Mouse (Mus musculus) forebrain, embryonic 11.5 days (tissue): ENCODE measurements around the gene Grik3. TPM values are rescaled to one million over a fixed set of nuclear protein-coding genes. Genes with fewer than 3 reads are reported as not detected.

Source experiments
- ATAC-seq: fragments of 200-750 bp; cut with Nextera tagmentation; replicated peaks from 2 replicates; pipeline ENCODE4 v1.8.0; 2017; ENCODE audit warnings: moderate TSS enrichment; ENCODE audit not compliant: low FRiP score
- DNase-seq: peaks from one replicate; pipeline ENCODE4 v3.0.0-alpha.2; 2017; ENCODE audit warnings: low spot score
- H3K27ac ChIP-seq: fragments of 300-500 bp; sonication (generic); 2 replicates; pipeline ENCODE4 v1.5.1; 2014; ENCODE audit warnings: low read depth, low read length
- H3K27me3 ChIP-seq: fragments of 300-500 bp; sonication (generic); 2 replicates; pipeline ENCODE4 v1.6.1; 2014; ENCODE audit warnings: mild to moderate bottlenecking, low read length, mixed read lengths; ENCODE audit not compliant: control insufficient read depth, insufficient read depth
- H3K36me3 ChIP-seq: fragments of 300-500 bp; sonication (generic); 2 replicates; pipeline ENCODE4 v1.6.1; 2014; ENCODE audit warnings: mild to moderate bottlenecking, low read length, moderate library complexity, mixed read lengths; ENCODE audit not compliant: control insufficient read depth, insufficient read depth
- H3K4me1 ChIP-seq: fragments of 300-500 bp; sonication (generic); replicated peaks from 2 replicates; pipeline ENCODE4 v1.6.1; 2014; ENCODE audit warnings: low read length, mixed read lengths; ENCODE audit not compliant: control insufficient read depth, insufficient read depth
- H3K4me2 ChIP-seq: fragments of 300-500 bp; sonication (generic); 2 replicates; pipeline ENCODE4 v1.6.1; 2014; ENCODE audit warnings: low read depth, mild to moderate bottlenecking, low read length, moderate library complexity, mixed read lengths; ENCODE audit not compliant: severe bottlenecking
- H3K4me3 ChIP-seq: fragments of 300-500 bp; sonication (generic); 2 replicates; pipeline ENCODE4 v1.5.1; 2014; ENCODE audit warnings: low read depth, low read length
- H3K9ac ChIP-seq: fragments of 300-500 bp; sonication (generic); 2 replicates; pipeline ENCODE4 v1.6.1; 2014; ENCODE audit warnings: low read length
- H3K9me3 ChIP-seq: fragments of 300-500 bp; sonication (generic); 2 replicates; pipeline ENCODE4 v1.6.1; 2016; ENCODE audit warnings: low read length, mixed read lengths; ENCODE audit not compliant: control insufficient read depth
- WGBS: fragments of 180-500 bp; shearing (Covaris S2); extraction: QIAGEN DNeasy Blood & Tissue Kit; methylation state at CpG from one replicate; pipeline ENCODE4 v1.1.7; 2014; 5-methylcytosine and 5-hydroxymethylcytosine counted together
- polyA plus RNA-seq: library from polyadenylated mRNA; unstranded; fragments of >200 nt; fragmentation: Nextera tagmentation; extraction: Ambion mirVana; gene quantifications from 2 replicates; pipeline ENCODE4 v1.2.1, GENCODE M21; 2014

The Grik3 gene
- polyA plus RNA-seq, 1 experiment from 2014 or later = 2.0 TPM

DNA sequence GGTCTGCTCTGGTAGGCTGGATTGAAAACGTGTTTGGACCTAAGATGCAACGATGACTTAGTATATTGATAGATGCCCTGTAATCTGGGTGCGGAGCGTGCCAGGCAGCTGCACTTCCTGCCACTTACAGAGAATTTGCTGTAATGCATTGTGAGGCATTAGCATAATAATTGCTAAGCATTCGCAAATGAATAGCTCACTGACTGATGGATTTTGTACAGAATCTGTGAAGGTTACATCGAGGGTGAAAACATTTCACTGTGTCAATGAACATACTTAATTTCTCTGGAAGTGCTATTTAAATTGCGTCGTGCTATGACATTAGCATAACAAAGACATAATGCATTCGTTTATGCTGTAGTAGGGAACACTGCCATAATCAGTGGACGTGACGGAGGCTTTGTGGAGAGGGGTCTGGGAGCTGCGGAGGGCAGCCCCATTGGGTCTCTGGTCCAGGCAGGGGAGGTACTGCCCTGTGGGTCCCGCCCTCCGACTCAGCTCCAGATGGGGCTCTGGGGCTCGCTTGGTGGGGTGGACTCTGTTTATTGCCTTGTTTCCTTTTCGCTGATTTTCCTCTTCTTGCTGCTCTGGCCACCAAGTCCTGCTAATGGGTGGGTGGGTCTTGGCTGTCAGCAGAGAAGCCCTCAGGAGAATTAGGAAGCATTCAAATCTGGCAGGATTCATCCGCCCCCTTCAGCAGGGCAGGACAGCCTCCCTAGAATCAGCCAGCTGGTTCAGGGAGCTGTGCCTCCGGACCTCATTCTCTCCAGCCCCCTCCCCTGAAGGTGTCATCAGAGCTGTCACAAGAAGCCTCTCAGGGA is 54.7 kb downstream of the Grik3 start:
- Histone ChIP-seq H3K27ac (peak overlapping the region; percentile 41; the same call in 1 of the 2 replicates), H3K4me2 (peak overlapping the region; percentile 29), H3K27me3 (peaks cover 4% of the 10 kb centered on the region), H3K36me3 (no peaks in the 10 kb centered on the region), H3K9me3 (no peaks in the 10 kb centered on the region), H3K9ac (no peak overlapping the region), H3K4me3 (no peak overlapping the region), H3K4me1 (peaks cover 16% of the 10 kb centered on the region; the same call in 1 of the 2 replicates)
- DNase-seq = peak; percentile 80
- WGBS = 16% methylated on average over 18 of the region's 18 CpGs
- ATAC-seq = peak; percentile 93

DNA sequence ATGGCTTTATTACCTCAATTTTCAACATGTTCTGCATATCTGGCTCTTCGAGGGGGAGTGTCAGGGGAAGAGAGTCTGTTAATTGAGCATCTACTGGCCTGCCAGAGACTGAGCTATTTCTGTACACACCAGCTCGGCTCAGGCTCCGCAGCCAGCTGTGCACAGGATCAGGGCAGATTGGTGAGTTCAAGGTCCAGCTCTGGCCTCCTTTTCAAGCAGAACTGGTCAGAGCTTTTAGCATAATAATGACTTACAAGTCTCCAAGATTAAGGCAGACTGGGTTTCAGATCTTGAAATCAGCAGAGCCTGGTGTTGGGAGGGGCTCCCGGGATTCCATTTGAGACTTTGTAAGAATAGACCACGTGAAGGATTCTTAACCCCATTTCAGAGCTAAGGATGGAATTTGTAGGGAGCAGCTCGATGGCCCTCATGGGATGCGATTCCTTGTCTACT is 55.3 kb downstream of the Grik3 start:
- H3K4me3 ChIP-seq = no peak overlapping the region
- peaks cover 4% of the 10 kb centered on the region; the same call in 1 of the 2 replicates for H3K27me3 ChIP-seq
- H3K36me3 ChIP-seq = no peaks in the 10 kb centered on the region
- H3K9ac ChIP-seq = no peak overlapping the region
- DNase-seq = no peak
- 50% methylated on average over 7 of the region's 7 CpGs for WGBS
- peak overlapping the region; percentile 29 for H3K4me2 ChIP-seq
- peaks cover 16% of the 10 kb centered on the region; the same call in 1 of the 2 replicates for H3K4me1 ChIP-seq
- peak overlapping the region; percentile 41 for H3K27ac ChIP-seq
- H3K9me3 ChIP-seq = no peaks in the 10 kb centered on the region
- peak; percentile 53 for ATAC-seq

DNA sequence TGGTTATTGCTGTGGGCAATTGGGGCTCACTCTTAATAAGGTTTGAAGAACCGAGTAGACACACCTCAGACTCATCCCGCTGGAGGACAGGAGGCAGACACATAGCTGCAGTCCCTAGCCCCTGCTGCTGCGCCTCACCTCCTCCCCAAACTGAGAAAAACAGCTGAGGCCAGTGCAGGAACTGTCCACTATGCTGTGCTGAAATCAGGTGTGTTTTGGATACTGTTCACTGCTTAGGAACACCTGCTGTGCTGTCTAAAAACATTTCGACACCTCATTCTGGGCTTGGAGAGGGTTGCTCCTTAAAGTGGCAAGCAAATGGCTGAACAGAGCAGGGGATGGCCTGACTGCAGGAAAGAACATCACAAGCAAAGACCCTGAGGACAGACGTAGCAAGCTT is 57.7 kb downstream of the Grik3 start:
- Histone ChIP-seq H3K9ac (no peak overlapping the region), H3K36me3 (no peaks in the 10 kb centered on the region), H3K4me3 (no peak overlapping the region), H3K4me2 (no peak overlapping the region), H3K27ac (no peak overlapping the region), H3K9me3 (no peaks in the 10 kb centered on the region), H3K4me1 (peaks cover 16% of the 10 kb centered on the region; the same call in 1 of the 2 replicates), H3K27me3 (0 out of 2 replicates have a peak, but pooled peaks cover 2% of the 10 kb centered on the region)
- DNase-seq (no peak), ATAC-seq (no peak)
- WGBS = 65% methylated on average over 5 of the region's 5 CpGs

DNA sequence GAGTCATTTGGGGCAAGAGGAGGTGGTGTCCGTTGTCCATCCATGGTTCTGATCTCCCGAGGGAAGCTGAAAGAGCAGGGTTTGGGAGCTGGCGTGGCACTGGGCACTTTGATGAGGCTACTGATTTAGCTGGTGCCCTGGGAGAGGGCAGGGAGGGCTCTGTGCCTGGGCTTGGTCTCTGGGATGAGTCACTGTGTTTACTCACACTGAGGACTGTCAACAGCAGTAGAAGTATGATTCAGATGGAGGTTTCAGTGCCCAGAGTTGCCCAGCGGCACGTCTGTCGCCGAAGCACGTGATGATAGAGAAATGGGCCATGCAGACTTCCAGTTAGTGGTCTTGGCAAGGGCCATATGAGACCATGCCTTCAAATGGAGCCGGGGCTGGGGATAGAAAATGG is 63.3 kb downstream of the Grik3 start:
- ATAC-seq = no peak
- WGBS = 91% methylated on average over 9 of the region's 9 CpGs

DNA sequence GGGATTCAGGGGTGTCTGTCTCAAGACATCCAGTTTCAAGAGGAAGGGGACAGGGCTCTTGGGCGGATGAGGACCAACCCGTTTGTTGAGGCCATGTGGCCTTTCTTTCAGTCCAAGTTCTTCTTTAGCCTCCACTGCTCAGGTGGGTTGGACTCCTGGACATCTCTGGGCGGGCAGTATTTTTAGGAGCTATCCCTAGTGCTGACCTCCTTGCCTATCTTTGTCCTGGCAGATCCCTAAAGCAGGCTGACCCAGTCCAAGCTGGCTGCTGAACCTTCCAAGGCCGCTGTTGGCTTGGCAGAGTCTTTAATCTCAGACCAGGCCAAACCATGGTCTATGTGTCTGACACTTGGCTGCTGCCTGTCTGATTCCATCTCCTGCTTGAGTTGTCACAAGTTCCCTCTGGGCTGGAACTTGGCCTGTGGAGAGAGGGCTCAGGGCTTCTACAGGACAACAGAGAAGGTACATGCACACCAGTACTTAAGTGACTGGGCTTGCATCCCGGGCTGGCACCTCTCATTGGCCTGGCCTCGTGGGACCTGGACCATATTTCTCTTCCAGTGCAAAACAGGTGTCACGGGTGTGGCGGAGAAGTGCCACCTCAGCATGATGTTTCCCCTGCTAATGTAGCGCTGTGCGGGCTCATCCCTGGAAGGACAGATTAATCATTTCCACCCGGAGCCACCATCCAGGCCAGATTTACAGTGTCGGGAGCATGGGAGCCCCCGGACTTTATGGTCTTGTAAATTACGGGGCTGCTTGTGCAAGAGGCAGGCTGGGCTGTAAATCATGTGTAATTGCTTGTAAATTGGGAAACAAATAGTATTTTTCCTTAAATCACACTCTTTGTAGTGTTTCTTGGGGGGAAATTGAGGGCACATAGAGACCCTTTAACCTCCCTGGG is 66.2 kb downstream of the Grik3 start:
- Histone ChIP-seq H3K9ac (no peak overlapping the region), H3K36me3 (no peaks in the 10 kb centered on the region), H3K9me3 (no peaks in the 10 kb centered on the region), H3K27me3 (no peaks in the 10 kb centered on the region), H3K4me1 (0 out of 2 replicates have a peak, but pooled peaks cover 3% of the 10 kb centered on the region), H3K4me3 (no peak overlapping the region), H3K27ac (no peak overlapping the region), H3K4me2 (no peak overlapping the region)
- DNase-seq = no peak
- ATAC-seq = no peak
- 89% methylated on average over 14 of the region's 14 CpGs for WGBS

More for the DNA sequence above, 63.3 kb downstream of the Grik3 start:
- Histone ChIP-seq H3K4me2 (no peak overlapping the region), H3K9ac (no peak overlapping the region), H3K9me3 (no peaks in the 10 kb centered on the region), H3K27me3 (no peaks in the 10 kb centered on the region), H3K4me3 (no peak overlapping the region), H3K4me1 (0 out of 2 replicates have a peak, but pooled peaks cover 3% of the 10 kb centered on the region), H3K36me3 (no peaks in the 10 kb centered on the region), H3K27ac (no peak overlapping the region)
- DNase-seq = no peak

DNA sequence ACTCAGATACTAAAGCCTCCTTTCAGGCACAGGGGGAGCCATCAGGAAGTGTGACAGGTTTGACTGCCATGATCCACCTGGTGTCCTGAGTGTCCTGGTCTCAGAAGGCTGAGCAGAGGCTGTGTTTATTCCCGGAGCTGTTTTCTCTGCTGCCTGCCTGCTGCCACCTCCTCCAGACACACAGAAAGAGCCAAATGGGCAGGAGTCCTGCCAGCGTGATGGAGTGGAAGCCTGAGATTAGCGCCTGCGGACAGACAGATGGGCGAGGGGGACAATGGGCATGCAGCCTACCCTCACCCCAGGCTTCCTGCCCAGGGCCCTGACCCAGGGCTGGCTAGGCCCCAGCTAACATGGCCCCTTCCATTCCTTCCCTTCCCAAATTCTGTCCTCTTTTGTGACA is 69.1 kb downstream of the Grik3 start:
- no peak for DNase-seq
- Histone ChIP-seq H3K4me3 (no peak overlapping the region), H3K9ac (no peak overlapping the region), H3K27me3 (no peaks in the 10 kb centered on the region), H3K9me3 (no peaks in the 10 kb centered on the region), H3K36me3 (no peaks in the 10 kb centered on the region), H3K4me2 (no peak overlapping the region), H3K27ac (no peak overlapping the region), H3K4me1 (peaks cover 10% of the 10 kb centered on the region; the same call in 1 of the 2 replicates)
- no peak for ATAC-seq
- 89% methylated on average over 5 of the region's 5 CpGs for WGBS

DNA sequence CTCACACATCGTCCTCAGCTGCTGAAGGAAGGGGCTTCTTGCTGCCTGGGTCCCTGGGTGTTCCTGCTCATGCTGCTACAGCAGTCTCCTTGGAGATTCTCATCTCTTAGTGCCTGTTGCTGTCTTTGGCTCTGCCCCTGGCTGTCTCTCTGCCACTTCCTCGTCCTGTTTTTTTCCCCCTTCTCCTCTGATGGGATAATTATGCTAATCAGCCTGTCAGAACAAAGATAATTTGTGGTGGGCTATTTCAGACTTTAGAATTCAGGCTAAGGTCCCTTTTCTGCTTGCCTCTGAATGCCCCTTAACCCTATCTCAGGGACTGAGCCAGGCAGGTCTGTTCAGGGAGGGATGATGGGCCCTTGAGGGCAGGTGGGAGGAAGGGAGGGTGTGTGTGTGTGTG is 70.3 kb downstream of the Grik3 start:
- no peaks in the 10 kb centered on the region for H3K9me3 ChIP-seq
- no peak for ATAC-seq
- no peak overlapping the region for H3K27ac ChIP-seq
- no peak overlapping the region for H3K4me3 ChIP-seq
- H3K4me1 ChIP-seq = peaks cover 12% of the 10 kb centered on the region; the same call in 1 of the 2 replicates
- no peaks in the 10 kb centered on the region for H3K27me3 ChIP-seq
- no peaks in the 10 kb centered on the region for H3K36me3 ChIP-seq
- no peak overlapping the region for H3K9ac ChIP-seq
- no peak for DNase-seq
- 28% methylated on average over 2 of the region's 2 CpGs for WGBS
- H3K4me2 ChIP-seq = no peak overlapping the region

DNA sequence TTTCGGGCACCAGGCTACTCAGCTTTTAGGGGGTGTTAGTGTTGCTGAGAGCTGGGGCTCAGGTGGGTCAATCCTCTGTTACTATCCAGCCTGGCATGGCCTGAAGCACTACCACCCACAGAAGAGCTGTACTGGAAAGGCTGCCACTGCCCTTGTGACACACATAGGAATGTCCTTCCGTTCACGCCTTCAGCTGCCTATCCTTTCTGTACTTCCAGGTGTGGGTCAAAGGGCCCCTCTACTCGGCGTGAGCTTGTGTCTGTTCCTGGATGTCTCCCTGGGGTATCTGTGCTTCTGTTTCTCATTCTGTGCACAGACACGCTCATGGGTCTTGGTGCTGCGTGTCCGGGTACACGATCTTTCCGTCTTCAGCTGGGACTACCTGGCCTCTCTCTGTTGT is 73.1 kb downstream of the Grik3 start:
- no peaks in the 10 kb centered on the region for H3K36me3 ChIP-seq
- no peaks in the 10 kb centered on the region for H3K27me3 ChIP-seq
- DNase-seq (no peak), ATAC-seq (no peak)
- H3K27ac ChIP-seq = no peak overlapping the region
- 80% methylated on average over 10 of the region's 10 CpGs for WGBS
- no peaks in the 10 kb centered on the region for H3K9me3 ChIP-seq
- H3K4me2 ChIP-seq = no peak overlapping the region
- no peak overlapping the region for H3K4me3 ChIP-seq
- H3K9ac ChIP-seq = no peak overlapping the region
- H3K4me1 ChIP-seq = peaks cover 14% of the 10 kb centered on the region; the same call in 1 of the 2 replicates
